Mouse (Mus musculus) gastrocnemius, postnatal 4 days (tissue): ENCODE results near the gene Gm49630. TPM values are rescaled to one million over a fixed set of nuclear protein-coding genes. Genes with fewer than 3 reads are reported as not detected.
"Not testable (repeated sequence)": the region's sequence is repeated elsewhere in the genome, so short reads cannot be mapped to it uniquely, and the experiment has no call there.

Experiments
- DNase-seq, 2 experiments: peaks; one replicate each; pipeline ENCODE4 v3.0.0; 2021 to 2022; ENCODE audit warnings: low spot score in 2 of 2, mixed read lengths in 2 of 2
- total RNA-seq, 2 experiments: library from RNA; stranded (reverse); gene quantifications; 2 replicates each; pipeline ENCODE4 v1.2.3; 2021

Gm49630 gene
- total RNA-seq, 2 experiments from 2014 or later, result not detected

- not testable (repeated sequence) for DNase-seq
Measured at GRCm38 (mm10) chr17:7369401-7369800, 2.4 kb downstream of the Gm49630 start.

- DNase-seq, result not testable (repeated sequence)
Measured at GRCm38 (mm10) chr17:7366676-7367374, 5.0 kb downstream of the Gm49630 start.

- DNase-seq, result not testable (repeated sequence)
Measured at GRCm38 (mm10) chr17:7366265-7366664, 5.5 kb downstream of the Gm49630 start.

- DNase-seq, result not testable (repeated sequence)
Measured at GRCm38 (mm10) chr17:7365615-7366014, 6.2 kb downstream of the Gm49630 start.

GRCm38 (mm10) chr17:7360749-7361465 is 10.9 kb downstream of the Gm49630 start:
- DNase-seq, result not testable (repeated sequence)

- not testable (repeated sequence) for DNase-seq
Measured at GRCm38 (mm10) chr17:7359806-7360205, 12.0 kb downstream of the Gm49630 start.

GRCm38 (mm10) chr17:7352596-7352995 is 19.2 kb downstream of the Gm49630 start, which contains the start of gene Ttll2:
Ttll2 (minus strand) TSS chr17:7352696.
- DNase-seq, result not testable (repeated sequence)

- not testable (repeated sequence) for DNase-seq
Measured at GRCm38 (mm10) chr17:7348765-7349164, 23.0 kb downstream of the Gm49630 start.

GRCm38 (mm10) chr17:7337381-7337780 is 34.4 kb downstream of the Gm49630 start:
- not testable (repeated sequence) for DNase-seq

GRCm38 (mm10) chr17:7332745-7333144 is 39.0 kb downstream of the Gm49630 start:
- not testable (repeated sequence) for DNase-seq

- DNase-seq, result not testable (repeated sequence)
Measured at GRCm38 (mm10) chr17:7326415-7326814, 45.4 kb downstream of the Gm49630 start.

GRCm38 (mm10) chr17:7324346-7324745 is 47.4 kb downstream of the Gm49630 start, which contains the start of gene Tcp10a:
Tcp10a (plus strand) TSS chr17:7324646.
- DNase-seq, result not testable (repeated sequence)

GRCm38 (mm10) chr17:7319789-7320188 is 52.0 kb downstream of the Gm49630 start:
- DNase-seq, result not testable (repeated sequence)

GRCm38 (mm10) chr17:7315693-7316382 is 55.9 kb downstream of the Gm49630 start:
- DNase-seq, result not testable (repeated sequence)

- DNase-seq, result not testable (repeated sequence)
Measured at GRCm38 (mm10) chr17:7306278-7307196, 65.2 kb downstream of the Gm49630 start.

Other genes with a start within 250 kb of the Gm49630 start
- 10 to 100 TPM; 37.9 to 43.0 TPM for gene Rps6ka2, start 201.9 kb downstream of the Gm49630 start, total RNA-seq
- not detected for gene Tcp10a, start 47.3 kb downstream of the Gm49630 start, total RNA-seq
- not detected for gene Ttll2, start 19.3 kb downstream of the Gm49630 start, total RNA-seq
- under 1 TPM; 0.39 to 0.52 TPM for gene Unc93a2, start 13.5 kb upstream of the Gm49630 start, total RNA-seq